Mouse (Mus musculus): ENCODE measurements around the gene Gsdma3.
A peak's percentile ranks its signal among the peaks of the same experiment; 100 is the strongest.

Gsdma3 gene

GRCm38 (mm10) chr11:98625611-98626410 is at the start of gene Gsdma3, which contains the start of gene Gm12355:
Gsdma3 (plus strand) TSS chr11:98626360.
Gm12355 (minus strand) TSS chr11:98625661.
- DNase-seq = no peak

- DNase-seq = no peak
Observed at GRCm38 (mm10) chr11:98577776-98578175, 48.4 kb upstream of the Gsdma3 start.

GRCm38 (mm10) chr11:98580301-98581121 is 45.6 kb upstream of the Gsdma3 start:
- no peak for DNase-seq

- no peak for DNase-seq
Observed at GRCm38 (mm10) chr11:98581286-98582029, 44.7 kb upstream of the Gsdma3 start.

GRCm38 (mm10) chr11:98582030-98582388 is 44.2 kb upstream of the Gsdma3 start:
- no peak for DNase-seq

- no peak for DNase-seq
Observed at GRCm38 (mm10) chr11:98582551-98583264, 43.5 kb upstream of the Gsdma3 start.

GRCm38 (mm10) chr11:98583265-98583552 is 43.0 kb upstream of the Gsdma3 start:
- no peak for DNase-seq

GRCm38 (mm10) chr11:98583571-98583970 is 42.6 kb upstream of the Gsdma3 start:
- DNase-seq = no peak

- no peak for DNase-seq
Observed at GRCm38 (mm10) chr11:98584146-98584545, 42.0 kb upstream of the Gsdma3 start.

- no peak for DNase-seq
Observed at GRCm38 (mm10) chr11:98584629-98585177, 41.5 kb upstream of the Gsdma3 start.

- DNase-seq = no peak
Observed at GRCm38 (mm10) chr11:98586087-98586891, 39.9 kb upstream of the Gsdma3 start.

- DNase-seq = peak; percentile 95
Observed at GRCm38 (mm10) chr11:98586892-98587563, 39.1 kb upstream of the Gsdma3 start, which contains the start of gene Ormdl3. Ormdl3 (minus strand) TSS chr11:98587368.

- peak; percentile 37 for DNase-seq
Observed at GRCm38 (mm10) chr11:98587684-98588546, 38.2 kb upstream of the Gsdma3 start.

GRCm38 (mm10) chr11:98588833-98589281 is 37.3 kb upstream of the Gsdma3 start:
- no peak for DNase-seq

GRCm38 (mm10) chr11:98589306-98589705 is 36.9 kb upstream of the Gsdma3 start:
- no peak for DNase-seq

- peak; percentile 40 for DNase-seq
Observed at GRCm38 (mm10) chr11:98590548-98591445, 35.4 kb upstream of the Gsdma3 start.

- DNase-seq = no peak
Observed at GRCm38 (mm10) chr11:98595021-98595420, 31.1 kb upstream of the Gsdma3 start.

GRCm38 (mm10) chr11:98595473-98595872 is 30.7 kb upstream of the Gsdma3 start:
- no peak for DNase-seq

- no peak for DNase-seq
Observed at GRCm38 (mm10) chr11:98595955-98596354, 30.2 kb upstream of the Gsdma3 start.
